Mouse (Mus musculus): ENCODE measurements around the gene Agpat3. TPM values are rescaled to one million over a fixed set of nuclear protein-coding genes. Genes with fewer than 3 reads are reported as not detected.

Agpat3 gene
- polyA plus RNA-seq, 1 experiment = 43.7 TPM

GRCm38 (mm10) chr10:78331577-78331976 lies 20.7 kb downstream of the Agpat3 start:
- Histone ChIP-seq H3K27ac (ENCODE audit: insufficient read depth, low read length) (no peak overlapping the region), H3K4me1 (ENCODE audit: control insufficient read depth, insufficient read depth, low read length) (peaks cover 12% of the 10 kb centered on the region), H3K4me3 (ENCODE audit: insufficient read depth, low read length) (no peak overlapping the region)
- TF ChIP-seq POLR2A (IDR thresholded peaks at IDR 0.05; ENCODE audit: low read depth, low read length) (no peak), CTCF (IDR thresholded peaks at IDR 0.05; ENCODE audit: borderline replicate concordance, insufficient read depth, low read length) (no peak)

GRCm38 (mm10) chr10:78329305-78329704 lies 23.0 kb downstream of the Agpat3 start:
- H3K27ac ChIP-seq (ENCODE audit: insufficient read depth, low read length) = no peak overlapping the region
- no peak overlapping the region for H3K4me3 ChIP-seq (ENCODE audit: insufficient read depth, low read length)
- no peak for TF ChIP-seq POLR2A (IDR thresholded peaks at IDR 0.05; ENCODE audit: low read depth, low read length)
- TF ChIP-seq CTCF (IDR thresholded peaks at IDR 0.05; ENCODE audit: borderline replicate concordance, insufficient read depth, low read length) = no peak
- peaks cover 10% of the 10 kb centered on the region for H3K4me1 ChIP-seq (ENCODE audit: control insufficient read depth, insufficient read depth, low read length)

GRCm38 (mm10) chr10:78328011-78328575 lies 24.2 kb downstream of the Agpat3 start:
- Histone ChIP-seq H3K27ac (ENCODE audit: insufficient read depth, low read length) (no peak overlapping the region), H3K4me1 (ENCODE audit: control insufficient read depth, insufficient read depth, low read length) (peaks cover 10% of the 10 kb centered on the region), H3K4me3 (ENCODE audit: insufficient read depth, low read length) (no peak overlapping the region)
- TF ChIP-seq POLR2A (IDR thresholded peaks at IDR 0.05; ENCODE audit: low read depth, low read length) (no peak), CTCF (IDR thresholded peaks at IDR 0.05; ENCODE audit: borderline replicate concordance, insufficient read depth, low read length) (no peak)

GRCm38 (mm10) chr10:78325916-78326647 lies 26.2 kb downstream of the Agpat3 start:
- Histone ChIP-seq H3K4me3 (ENCODE audit: insufficient read depth, low read length) (no peak overlapping the region), H3K27ac (ENCODE audit: insufficient read depth, low read length) (no peak overlapping the region), H3K4me1 (ENCODE audit: control insufficient read depth, insufficient read depth, low read length) (peaks cover 10% of the 10 kb centered on the region)
- TF ChIP-seq CTCF (IDR thresholded peaks at IDR 0.05; ENCODE audit: borderline replicate concordance, insufficient read depth, low read length) = no peak
- no peak for TF ChIP-seq POLR2A (IDR thresholded peaks at IDR 0.05; ENCODE audit: low read depth, low read length)

GRCm38 (mm10) chr10:78324556-78325164 lies 27.6 kb downstream of the Agpat3 start:
- peaks cover 7% of the 10 kb centered on the region; the same call in 1 of the 2 replicates for H3K4me1 ChIP-seq (ENCODE audit: control insufficient read depth, insufficient read depth, low read length)
- H3K4me3 ChIP-seq (ENCODE audit: insufficient read depth, low read length) = no peak overlapping the region
- no peak for TF ChIP-seq POLR2A (IDR thresholded peaks at IDR 0.05; ENCODE audit: low read depth, low read length)
- H3K27ac ChIP-seq (ENCODE audit: insufficient read depth, low read length) = no peak overlapping the region

- no peak overlapping the region for H3K27ac ChIP-seq (ENCODE audit: insufficient read depth, low read length)
- TF ChIP-seq POLR2A (IDR thresholded peaks at IDR 0.05; ENCODE audit: low read depth, low read length) (no peak), CTCF (IDR thresholded peaks at IDR 0.05; ENCODE audit: borderline replicate concordance, insufficient read depth, low read length) (no peak)
- no peaks in the 10 kb centered on the region for H3K4me1 ChIP-seq (ENCODE audit: control insufficient read depth, insufficient read depth, low read length)
- H3K4me3 ChIP-seq (ENCODE audit: insufficient read depth, low read length) = no peak overlapping the region
These were observed 28.9 kb downstream of the Agpat3 start for GRCm38 (mm10) chr10:78323214-78323880.

GRCm38 (mm10) chr10:78322806-78323205 lies 29.5 kb downstream of the Agpat3 start:
- no peak overlapping the region for H3K27ac ChIP-seq (ENCODE audit: insufficient read depth, low read length)
- no peak for TF ChIP-seq POLR2A (IDR thresholded peaks at IDR 0.05; ENCODE audit: low read depth, low read length)
- no peak for TF ChIP-seq CTCF (IDR thresholded peaks at IDR 0.05; ENCODE audit: borderline replicate concordance, insufficient read depth, low read length)
- no peaks in the 10 kb centered on the region for H3K4me1 ChIP-seq (ENCODE audit: control insufficient read depth, insufficient read depth, low read length)
- no peak overlapping the region for H3K4me3 ChIP-seq (ENCODE audit: insufficient read depth, low read length)

GRCm38 (mm10) chr10:78321133-78321757 lies 31.0 kb downstream of the Agpat3 start:
- TF ChIP-seq CTCF (IDR thresholded peaks at IDR 0.05; ENCODE audit: borderline replicate concordance, insufficient read depth, low read length) (no peak), POLR2A (IDR thresholded peaks at IDR 0.05; ENCODE audit: low read depth, low read length) (no peak)
- Histone ChIP-seq H3K4me1 (ENCODE audit: control insufficient read depth, insufficient read depth, low read length) (no peaks in the 10 kb centered on the region), H3K27ac (ENCODE audit: insufficient read depth, low read length) (no peak overlapping the region), H3K4me3 (ENCODE audit: insufficient read depth, low read length) (no peak overlapping the region)

GRCm38 (mm10) chr10:78320526-78320925 lies 31.8 kb downstream of the Agpat3 start:
- H3K4me3 ChIP-seq (ENCODE audit: insufficient read depth, low read length) = no peak overlapping the region
- H3K27ac ChIP-seq (ENCODE audit: insufficient read depth, low read length) = no peak overlapping the region
- no peak for TF ChIP-seq CTCF (IDR thresholded peaks at IDR 0.05; ENCODE audit: borderline replicate concordance, insufficient read depth, low read length)
- TF ChIP-seq POLR2A (IDR thresholded peaks at IDR 0.05; ENCODE audit: low read depth, low read length) = no peak
- H3K4me1 ChIP-seq (ENCODE audit: control insufficient read depth, insufficient read depth, low read length) = no peaks in the 10 kb centered on the region
